Mouse (Mus musculus): ENCODE measurements around the gene Ces5a. TPM values are rescaled to one million over a fixed set of nuclear protein-coding genes. Genes with fewer than 3 reads are reported as not detected.
"Not testable (repeated sequence)": the region's sequence is repeated elsewhere in the genome, so short reads cannot be mapped to it uniquely, and the experiment has no call there.

Ces5a gene
- polyA plus RNA-seq, 1 experiment = not detected

DNA sequence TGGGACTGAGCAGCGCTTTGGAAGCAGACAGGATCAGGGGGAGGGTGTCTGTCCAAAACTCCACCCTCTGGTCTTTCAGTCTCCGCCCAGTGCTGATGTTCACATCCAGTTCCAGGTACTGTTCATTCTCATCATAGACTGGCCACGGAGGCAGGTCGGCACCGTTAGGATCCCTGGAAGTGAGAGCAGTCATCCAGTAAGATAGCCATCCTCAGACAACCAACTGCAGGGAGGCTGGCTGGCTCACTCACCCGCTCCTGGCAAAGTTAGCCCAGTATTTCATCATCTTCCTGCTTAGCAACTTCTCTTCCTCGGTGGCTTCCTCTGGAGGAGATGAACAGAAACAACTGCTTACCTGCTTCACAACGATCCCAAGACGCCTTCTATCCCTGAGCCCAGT lies 36.2 kb downstream of the Ces5a start:
- no peaks in the 10 kb centered on the region for H3K27me3 ChIP-seq (replicated peaks; ENCODE audit: control insufficient read depth, insufficient read depth, low read length)
- DNase-seq = no peak
- H3K36me3 ChIP-seq (ENCODE audit: control insufficient read depth, insufficient read depth, low read length) = no peaks in the 10 kb centered on the region
- WGBS = 39% methylated on average over 9 of the region's 9 CpGs
- no peak for TF ChIP-seq CTCF (conservative IDR thresholded peaks at IDR 0.05; ENCODE audit: insufficient read depth, insufficient read length, low read depth, low read length)
- TF ChIP-seq POLR2A (IDR thresholded peaks at IDR 0.05; ENCODE audit: low read depth, low read length) = no peak
- no peak overlapping the region for H3K4me3 ChIP-seq (ENCODE audit: insufficient read depth, low read depth, low read length)
- H3K27ac ChIP-seq (ENCODE audit: insufficient read depth, low read depth, low read length) = no peak overlapping the region
- H3K4me1 ChIP-seq (ENCODE audit: control insufficient read depth, insufficient read depth, low read length) = no peaks in the 10 kb centered on the region

DNA sequence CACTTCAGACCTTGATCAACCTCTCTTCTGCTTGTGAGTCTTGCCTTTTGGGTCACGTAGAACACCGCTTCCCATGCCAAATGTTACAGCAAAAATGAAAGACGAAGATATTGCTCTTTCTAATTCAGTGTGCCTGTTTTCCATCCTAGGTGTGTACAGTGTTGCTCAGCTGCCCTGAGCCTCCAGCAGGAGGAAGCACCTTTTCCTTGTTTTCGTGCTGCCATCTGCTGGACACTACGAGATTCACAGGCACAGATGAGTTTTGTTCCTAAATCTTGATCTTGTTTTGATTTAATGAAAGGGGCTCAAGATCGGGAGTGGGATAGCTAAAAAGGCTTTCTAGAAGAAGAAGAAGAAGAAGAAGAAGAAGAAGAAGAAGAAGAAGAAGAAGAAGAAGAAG lies 40.3 kb downstream of the Ces5a start:
- WGBS = 21% methylated on average over 6 of the region's 6 CpGs
- H3K4me1 ChIP-seq (ENCODE audit: control insufficient read depth, insufficient read depth, low read length) = no peaks in the 10 kb centered on the region
- H3K27ac ChIP-seq (ENCODE audit: insufficient read depth, low read depth, low read length) = no peak overlapping the region
- peak; percentile 45 for DNase-seq
- H3K36me3 ChIP-seq (ENCODE audit: control insufficient read depth, insufficient read depth, low read length) = no peaks in the 10 kb centered on the region
- TF ChIP-seq POLR2A (IDR thresholded peaks at IDR 0.05; ENCODE audit: low read depth, low read length) (no peak), CTCF (conservative IDR thresholded peaks at IDR 0.05; ENCODE audit: insufficient read depth, insufficient read length, low read depth, low read length) (peak; percentile 96)
- H3K27me3 ChIP-seq (replicated peaks; ENCODE audit: control insufficient read depth, insufficient read depth, low read length) = no peaks in the 10 kb centered on the region
- no peak overlapping the region for H3K4me3 ChIP-seq (ENCODE audit: insufficient read depth, low read depth, low read length)

DNA sequence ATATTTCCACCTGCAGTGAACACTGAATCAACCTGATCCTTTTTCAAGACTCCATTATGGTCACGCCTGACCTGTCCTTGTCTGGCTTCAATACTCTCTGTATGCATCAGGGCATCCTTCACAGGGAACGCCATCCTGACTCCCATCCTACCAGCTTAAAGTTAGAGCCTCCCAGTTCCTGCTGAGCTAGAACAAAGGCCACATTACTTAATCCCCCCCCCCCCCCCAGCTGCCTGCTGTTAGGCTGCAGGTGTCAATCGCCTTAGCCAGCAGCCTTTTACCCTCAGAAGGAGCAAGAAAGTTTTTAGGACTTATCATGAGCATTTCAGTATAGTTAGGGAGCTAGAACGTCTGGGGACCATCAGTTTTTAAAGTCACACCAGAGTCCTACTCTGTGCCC lies 46.9 kb downstream of the Ces5a start:
- no peak overlapping the region for H3K4me3 ChIP-seq (ENCODE audit: insufficient read depth, low read depth, low read length)
- no peak overlapping the region for H3K27ac ChIP-seq (ENCODE audit: insufficient read depth, low read depth, low read length)
- no peaks in the 10 kb centered on the region for H3K4me1 ChIP-seq (ENCODE audit: control insufficient read depth, insufficient read depth, low read length)
- no peaks in the 10 kb centered on the region for H3K27me3 ChIP-seq (replicated peaks; ENCODE audit: control insufficient read depth, insufficient read depth, low read length)
- 22% methylated on average over 4 of the region's 4 CpGs for WGBS
- no peak for DNase-seq
- TF ChIP-seq POLR2A (IDR thresholded peaks at IDR 0.05; ENCODE audit: low read depth, low read length) = no peak
- TF ChIP-seq CTCF (conservative IDR thresholded peaks at IDR 0.05; ENCODE audit: insufficient read depth, insufficient read length, low read depth, low read length) = no peak
- H3K36me3 ChIP-seq (ENCODE audit: control insufficient read depth, insufficient read depth, low read length) = no peaks in the 10 kb centered on the region

GRCm38 (mm10) chr8:93478211-93478610 lies 57.4 kb downstream of the Ces5a start:
- H3K36me3 ChIP-seq (ENCODE audit: control insufficient read depth, insufficient read depth, low read length) = no peaks in the 10 kb centered on the region
- 87% methylated on average over 3 of the region's 3 CpGs for WGBS
- TF ChIP-seq POLR2A (IDR thresholded peaks at IDR 0.05; ENCODE audit: low read depth, low read length) = no peak
- no peak for TF ChIP-seq CTCF (conservative IDR thresholded peaks at IDR 0.05; ENCODE audit: insufficient read depth, insufficient read length, low read depth, low read length)
- H3K27ac ChIP-seq (ENCODE audit: insufficient read depth, low read depth, low read length) = no peak overlapping the region
- DNase-seq = no peak
- H3K4me3 ChIP-seq (ENCODE audit: insufficient read depth, low read depth, low read length) = no peak overlapping the region
- no peaks in the 10 kb centered on the region; the same call in 1 of the 2 replicates for H3K27me3 ChIP-seq (replicated peaks; ENCODE audit: control insufficient read depth, insufficient read depth, low read length)
- no peaks in the 10 kb centered on the region for H3K4me1 ChIP-seq (ENCODE audit: control insufficient read depth, insufficient read depth, low read length)

DNA sequence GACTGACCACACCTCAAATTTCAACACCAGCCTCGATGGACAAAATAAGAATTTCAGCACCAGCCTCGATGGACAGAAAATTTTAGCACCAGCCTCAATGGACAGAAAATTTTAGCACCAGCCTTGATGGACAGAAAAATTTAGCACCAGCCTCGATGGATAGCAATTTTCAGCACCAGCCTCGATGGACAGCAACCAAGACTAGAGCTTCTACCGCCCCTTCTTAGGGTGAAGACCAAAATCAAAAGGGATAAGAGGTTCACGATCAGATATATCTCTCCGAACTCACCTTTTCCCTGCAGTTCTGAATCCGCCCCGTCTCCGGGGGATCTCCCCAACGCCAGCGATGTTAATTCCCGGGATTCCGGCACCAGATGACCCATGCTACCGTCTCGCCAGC lies 65.9 kb downstream of the Ces5a start:
- not testable (repeated sequence) for H3K36me3 ChIP-seq (ENCODE audit: control insufficient read depth, insufficient read depth, low read length); H3K4me3 ChIP-seq (ENCODE audit: insufficient read depth, low read depth, low read length); H3K4me1 ChIP-seq (ENCODE audit: control insufficient read depth, insufficient read depth, low read length); H3K27me3 ChIP-seq (replicated peaks; ENCODE audit: control insufficient read depth, insufficient read depth, low read length); DNase-seq; H3K27ac ChIP-seq (ENCODE audit: insufficient read depth, low read depth, low read length)
- WGBS = 80% methylated on average over 16 of the region's 16 CpGs

DNA sequence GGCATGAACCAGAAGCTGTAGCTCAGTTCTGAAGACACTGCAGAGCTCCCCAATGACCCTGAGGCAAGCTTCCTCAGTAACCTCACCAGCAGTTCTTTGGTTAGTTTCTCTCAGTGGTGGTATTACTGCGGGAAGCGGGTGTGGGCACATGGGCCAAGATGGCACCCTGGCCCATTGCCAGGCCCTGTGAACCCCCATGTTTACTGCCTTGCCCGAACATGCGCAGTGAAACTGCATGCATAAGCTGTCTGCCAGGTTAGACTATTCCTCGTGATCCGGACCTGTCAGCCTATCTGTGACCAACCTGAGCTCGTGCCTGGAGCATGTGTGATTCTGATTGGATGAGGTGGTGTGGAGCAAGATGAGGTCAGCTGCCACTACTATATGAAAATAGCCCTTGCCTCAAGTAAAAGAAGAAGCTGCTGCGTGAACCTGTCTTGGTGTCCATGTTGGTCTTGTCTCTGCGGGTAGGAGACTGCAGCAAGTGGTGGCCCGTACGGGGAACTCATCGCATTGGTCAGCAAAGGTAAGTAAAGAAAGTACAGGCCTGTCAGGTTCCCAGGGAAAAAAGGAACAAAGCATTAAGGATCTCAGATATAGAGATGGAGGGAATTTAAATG lies 81.3 kb downstream of the Ces5a start:
- no peak for TF ChIP-seq CTCF (conservative IDR thresholded peaks at IDR 0.05; ENCODE audit: insufficient read depth, insufficient read length, low read depth, low read length)
- no peak for TF ChIP-seq POLR2A (IDR thresholded peaks at IDR 0.05; ENCODE audit: low read depth, low read length)
- DNase-seq = no peak

More for the DNA sequence above, 81.3 kb downstream of the Ces5a start:
- Histone ChIP-seq H3K27me3 (replicated peaks; ENCODE audit: control insufficient read depth, insufficient read depth, low read length) (no peaks in the 10 kb centered on the region), H3K4me1 (ENCODE audit: control insufficient read depth, insufficient read depth, low read length) (no peaks in the 10 kb centered on the region), H3K4me3 (ENCODE audit: insufficient read depth, low read depth, low read length) (no peak overlapping the region), H3K27ac (ENCODE audit: insufficient read depth, low read depth, low read length) (no peak overlapping the region), H3K36me3 (ENCODE audit: control insufficient read depth, insufficient read depth, low read length) (no peaks in the 10 kb centered on the region)
- whole genome bisulfite sequencing = 94% methylated on average over 12 of the region's 12 CpGs

Other genes starting within 250 kb of the Ces5a start
- 2.2 and 2.4 TPM in 2 replicates for gene Ces1g, start 198.5 kb downstream of the Ces5a start, polyA plus RNA-seq (2012; rRNA removed)
- 0.03 TPM in 1 of 2 replicates, not detected in the other for gene Ces1h, start 156.1 kb downstream of the Ces5a start, polyA plus RNA-seq (2012; rRNA removed)

Data from kidney, adult 2 months (tissue).